Mouse (Mus musculus) hindbrain, embryonic 12.5 days (tissue): ENCODE measurements at regions not wholly inside any gene's neighbourhood (a gene's known extent, or its start where the extent isn't known, plus 50 kb on each side); places are given as distances from the start of the nearest gene placed in this dataset.
A peak's percentile ranks its signal among the peaks of the same experiment; 100 is the strongest.

ENCODE experiments used
- ATAC-seq: fragments of 200-750 bp; cut with Nextera tagmentation; 2 replicates; pipeline ENCODE4 v1.8.0; 2017; ENCODE audit warnings: moderate TSS enrichment; ENCODE audit not compliant: low FRiP score
- H3K27ac ChIP-seq: fragments of 300-500 bp; sonication (generic); 2 replicates; pipeline ENCODE4 v1.5.1; 2016; ENCODE audit warnings: mild to moderate bottlenecking
- H3K27me3 ChIP-seq: fragments of 300-500 bp; sonication (generic); 2 replicates; pipeline ENCODE4 v1.6.1; 2016; ENCODE audit warnings: mild to moderate bottlenecking
- H3K36me3 ChIP-seq: fragments of 300-500 bp; sonication (generic); 2 replicates; pipeline ENCODE4 v1.6.1; 2016; ENCODE audit warnings: mild to moderate bottlenecking
- H3K4me1 ChIP-seq: fragments of 300-500 bp; sonication (generic); 2 replicates; pipeline ENCODE4 v1.6.1; 2016
- H3K4me2 ChIP-seq: fragments of 300-500 bp; sonication (generic); replicated peaks from 2 replicates; pipeline ENCODE4 v1.6.1; 2016; ENCODE audit warnings: mild to moderate bottlenecking
- H3K4me3 ChIP-seq: fragments of 300-500 bp; sonication (generic); 2 replicates; pipeline ENCODE4 v1.5.1; 2016; ENCODE audit warnings: mild to moderate bottlenecking
- H3K9ac ChIP-seq: fragments of 300-500 bp; sonication (generic); 2 replicates; pipeline ENCODE4 v1.6.1; 2016; ENCODE audit warnings: mild to moderate bottlenecking, moderate library complexity
- H3K9me3 ChIP-seq: fragments of 300-500 bp; sonication (generic); replicated peaks from 2 replicates; pipeline ENCODE4 v1.6.1; 2016; ENCODE audit warnings: mild to moderate bottlenecking
- WGBS: fragments of 180-500 bp; shearing (Covaris S2); methylation state at CpG from one replicate; pipeline ENCODE4 v1.1.7; 2016; 5-methylcytosine and 5-hydroxymethylcytosine counted together

- H3K9me3 ChIP-seq, result 0 out of 2 replicates have a peak, but pooled peaks cover 4% of the 10 kb centered on the region
- H3K36me3 ChIP-seq, result no peaks in the 10 kb centered on the region
- H3K27ac ChIP-seq, result peak overlapping the region; percentile 62; the same call in 1 of the 2 replicates
- peak; percentile 64 for ATAC-seq
- WGBS, result 7% methylated on average over 9 of the region's 9 CpGs
- H3K4me2 ChIP-seq, result no peak overlapping the region; the same call in 1 of the 2 replicates
- H3K4me1 ChIP-seq, result peaks cover 16% of the 10 kb centered on the region
- H3K27me3 ChIP-seq, result 0 out of 2 replicates have a peak, but pooled peaks cover 2% of the 10 kb centered on the region
- H3K4me3 ChIP-seq, result no peak overlapping the region
- no peak overlapping the region for H3K9ac ChIP-seq
Observed at GRCm38 (mm10) chr12:107328986-107329385, 159.4 kb upstream of the 3110018I06Rik start.

- Histone ChIP-seq H3K9me3 (no peaks in the 10 kb centered on the region), H3K27ac (no peak overlapping the region), H3K9ac (no peak overlapping the region), H3K36me3 (no peaks in the 10 kb centered on the region), H3K4me2 (no peak overlapping the region), H3K27me3 (0 out of 2 replicates have a peak, but pooled peaks cover 2% of the 10 kb centered on the region), H3K4me1 (peaks cover 4% of the 10 kb centered on the region), H3K4me3 (no peak overlapping the region)
- ATAC-seq, result no peak
- 58% methylated on average over 8 of the region's 8 CpGs for WGBS
Observed at GRCm38 (mm10) chr12:107334366-107334765, 154.1 kb upstream of the 3110018I06Rik start.

DNA sequence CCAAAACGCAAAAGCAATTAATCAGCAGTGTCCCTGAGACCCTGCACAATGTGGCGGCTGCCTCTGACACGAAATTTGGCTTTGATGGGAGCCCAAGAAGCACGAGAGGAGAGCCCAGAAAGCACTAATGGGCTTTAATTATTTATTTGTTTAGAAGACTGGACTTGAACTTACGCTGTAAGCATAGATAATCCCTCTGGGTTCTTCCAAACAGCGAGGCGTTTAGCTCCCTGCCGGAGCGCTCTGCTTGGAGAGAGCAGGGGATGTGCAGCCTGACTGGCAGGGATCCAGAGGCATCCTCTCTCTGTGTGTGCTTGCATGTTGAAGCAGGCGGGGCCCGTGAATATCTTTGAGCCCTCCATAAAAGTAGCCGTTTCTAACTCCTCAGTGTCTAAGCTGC, 153.3 kb upstream of the 3110018I06Rik start:
- H3K9ac ChIP-seq, result no peak overlapping the region
- no peak for ATAC-seq
- 75% methylated on average over 12 of the region's 12 CpGs for WGBS

GRCm38 (mm10) chr12:107338758-107339157, 149.7 kb upstream of the 3110018I06Rik start:
- Histone ChIP-seq H3K4me1 (no peaks in the 10 kb centered on the region), H3K27ac (no peak overlapping the region), H3K27me3 (no peaks in the 10 kb centered on the region), H3K4me2 (no peak overlapping the region), H3K36me3 (no peaks in the 10 kb centered on the region), H3K4me3 (no peak overlapping the region), H3K9me3 (no peaks in the 10 kb centered on the region), H3K9ac (no peak overlapping the region)
- WGBS, result 84% methylated on average over 10 of the region's 10 CpGs
- no peak for ATAC-seq

More for the DNA sequence above, 153.3 kb upstream of the 3110018I06Rik start:
- no peak overlapping the region for H3K4me3 ChIP-seq
- H3K36me3 ChIP-seq, result no peaks in the 10 kb centered on the region
- H3K27me3 ChIP-seq, result 0 out of 2 replicates have a peak, but pooled peaks cover 2% of the 10 kb centered on the region
- H3K4me2 ChIP-seq, result no peak overlapping the region
- no peak overlapping the region for H3K27ac ChIP-seq
- no peaks in the 10 kb centered on the region for H3K9me3 ChIP-seq
- H3K4me1 ChIP-seq, result no peaks in the 10 kb centered on the region

- Histone ChIP-seq H3K9me3 (no peaks in the 10 kb centered on the region), H3K4me2 (no peak overlapping the region), H3K9ac (no peak overlapping the region), H3K27me3 (no peaks in the 10 kb centered on the region; the same call in 1 of the 2 replicates), H3K36me3 (no peaks in the 10 kb centered on the region), H3K4me3 (no peak overlapping the region), H3K4me1 (no peaks in the 10 kb centered on the region), H3K27ac (no peak overlapping the region)
- 50% methylated on average over 6 of the region's 6 CpGs for WGBS
- ATAC-seq, result no peak
Observed at GRCm38 (mm10) chr12:107356211-107356610, 132.2 kb upstream of the 3110018I06Rik start.

DNA sequence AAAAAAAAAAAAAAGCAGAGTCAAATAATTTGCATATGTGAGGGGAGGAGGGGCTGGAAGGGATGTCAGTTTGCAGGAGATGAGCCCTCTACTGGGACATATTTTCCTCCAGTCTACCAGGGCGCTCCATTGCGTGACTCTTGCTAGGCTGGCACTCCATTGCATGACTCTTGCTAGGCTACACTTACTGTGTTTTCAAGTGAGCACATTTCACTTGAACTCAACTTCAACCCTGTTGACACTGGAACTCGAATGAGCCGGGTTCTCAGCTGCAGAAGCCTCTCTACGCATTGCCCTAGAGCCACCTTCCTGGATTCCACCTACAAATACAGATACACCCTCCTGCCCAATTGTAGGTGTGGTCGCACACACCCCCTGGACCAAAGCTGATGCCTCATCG, 131.5 kb upstream of the 3110018I06Rik start:
- H3K27me3 ChIP-seq, result no peaks in the 10 kb centered on the region; the same call in 1 of the 2 replicates
- no peak overlapping the region for H3K4me3 ChIP-seq
- H3K27ac ChIP-seq, result no peak overlapping the region
- H3K36me3 ChIP-seq, result no peaks in the 10 kb centered on the region
- 88% methylated on average over 7 of the region's 7 CpGs for WGBS
- no peak for ATAC-seq
- no peak overlapping the region for H3K4me2 ChIP-seq
- no peaks in the 10 kb centered on the region for H3K4me1 ChIP-seq
- H3K9me3 ChIP-seq, result no peaks in the 10 kb centered on the region
- H3K9ac ChIP-seq, result no peak overlapping the region

- WGBS, result 79% methylated on average over 12 of the region's 12 CpGs
- Histone ChIP-seq H3K4me2 (no peak overlapping the region), H3K27ac (no peak overlapping the region), H3K4me1 (0 out of 2 replicates have a peak, but pooled peaks cover 7% of the 10 kb centered on the region), H3K4me3 (no peak overlapping the region), H3K36me3 (no peaks in the 10 kb centered on the region), H3K9ac (no peak overlapping the region), H3K9me3 (no peaks in the 10 kb centered on the region), H3K27me3 (no peaks in the 10 kb centered on the region; the same call in 1 of the 2 replicates)
- no peak for ATAC-seq
Observed at GRCm38 (mm10) chr12:107360511-107360910, 127.9 kb upstream of the 3110018I06Rik start.

- 91% methylated on average over 7 of the region's 7 CpGs for WGBS
Observed at GRCm38 (mm10) chr12:107361606-107362005, 126.8 kb upstream of the 3110018I06Rik start.

GRCm38 (mm10) chr12:107362120-107362519, 126.3 kb upstream of the 3110018I06Rik start:
- Histone ChIP-seq H3K4me2 (no peak overlapping the region), H3K36me3 (no peaks in the 10 kb centered on the region), H3K4me1 (0 out of 2 replicates have a peak, but pooled peaks cover 7% of the 10 kb centered on the region), H3K9ac (no peak overlapping the region), H3K9me3 (no peaks in the 10 kb centered on the region), H3K27ac (no peak overlapping the region), H3K4me3 (no peak overlapping the region), H3K27me3 (no peaks in the 10 kb centered on the region; the same call in 1 of the 2 replicates)
- no peak for ATAC-seq
- 82% methylated on average over 10 of the region's 10 CpGs for WGBS

More at GRCm38 (mm10) chr12:107361606-107362005, 126.8 kb upstream of the 3110018I06Rik start:
- H3K27ac ChIP-seq, result no peak overlapping the region
- no peak overlapping the region for H3K4me2 ChIP-seq
- H3K36me3 ChIP-seq, result no peaks in the 10 kb centered on the region
- no peaks in the 10 kb centered on the region for H3K9me3 ChIP-seq
- H3K9ac ChIP-seq, result no peak overlapping the region
- ATAC-seq, result no peak
- H3K27me3 ChIP-seq, result no peaks in the 10 kb centered on the region; the same call in 1 of the 2 replicates
- no peak overlapping the region for H3K4me3 ChIP-seq
- H3K4me1 ChIP-seq, result 0 out of 2 replicates have a peak, but pooled peaks cover 7% of the 10 kb centered on the region

DNA sequence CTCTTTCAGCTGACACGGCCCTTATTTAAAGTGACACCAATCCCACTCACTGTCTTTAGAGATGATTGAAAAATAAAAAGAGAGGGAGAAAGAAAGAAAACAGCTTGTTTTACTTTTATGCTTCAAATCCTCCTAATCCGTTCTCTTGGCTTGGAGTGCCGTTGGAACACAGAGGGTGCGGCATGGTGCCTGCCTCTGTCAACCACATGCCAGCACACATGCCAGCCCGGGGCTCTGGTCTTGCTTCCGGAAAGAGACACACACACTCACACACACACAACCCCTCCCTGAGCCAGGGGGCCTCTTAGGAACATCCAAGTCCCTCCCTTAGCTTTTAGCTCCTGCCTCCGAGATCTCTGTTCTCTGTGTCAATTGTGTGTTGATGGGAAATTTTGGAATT, 116.2 kb upstream of the 3110018I06Rik start:
- 84% methylated on average over 7 of the region's 7 CpGs for WGBS

GRCm38 (mm10) chr12:107392050-107392795, 96.2 kb upstream of the 3110018I06Rik start:
- WGBS, result 71% methylated on average over 14 of the region's 14 CpGs
- no peaks in the 10 kb centered on the region for H3K36me3 ChIP-seq
- no peaks in the 10 kb centered on the region for H3K4me1 ChIP-seq
- no peak overlapping the region for H3K4me3 ChIP-seq
- ATAC-seq, result no peak
- no peak overlapping the region for H3K27ac ChIP-seq
- no peaks in the 10 kb centered on the region for H3K9me3 ChIP-seq
- no peaks in the 10 kb centered on the region for H3K27me3 ChIP-seq
- no peak overlapping the region for H3K9ac ChIP-seq
- no peak overlapping the region for H3K4me2 ChIP-seq

More for the DNA sequence above, 116.2 kb upstream of the 3110018I06Rik start:
- Histone ChIP-seq H3K27me3 (no peaks in the 10 kb centered on the region), H3K4me2 (no peak overlapping the region), H3K9me3 (no peaks in the 10 kb centered on the region), H3K27ac (no peak overlapping the region), H3K36me3 (no peaks in the 10 kb centered on the region), H3K9ac (no peak overlapping the region), H3K4me1 (no peaks in the 10 kb centered on the region), H3K4me3 (no peak overlapping the region)
- ATAC-seq, result no peak

DNA sequence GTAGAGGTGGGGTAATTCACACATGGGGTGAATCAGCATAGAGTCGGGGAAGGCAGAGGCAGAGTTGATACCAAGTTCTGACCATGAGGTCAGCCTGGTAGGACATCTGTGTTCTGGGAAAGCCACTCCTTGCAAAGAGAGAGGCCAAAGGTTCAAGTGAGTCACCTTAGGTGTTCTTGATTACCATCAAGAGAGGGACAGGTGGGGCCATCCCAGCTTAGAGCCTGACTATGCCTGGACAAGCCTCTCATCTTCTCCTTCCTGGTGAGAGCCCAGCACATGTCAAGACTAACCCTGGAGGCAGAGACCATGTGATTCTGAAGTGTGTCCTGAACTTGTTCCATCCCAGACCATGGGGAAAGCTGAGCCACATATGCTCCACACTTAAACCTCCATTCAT, 94.0 kb upstream of the 3110018I06Rik start:
- Histone ChIP-seq H3K9me3 (no peaks in the 10 kb centered on the region), H3K4me2 (no peak overlapping the region), H3K4me3 (no peak overlapping the region), H3K4me1 (no peaks in the 10 kb centered on the region), H3K9ac (no peak overlapping the region), H3K36me3 (no peaks in the 10 kb centered on the region), H3K27me3 (no peaks in the 10 kb centered on the region), H3K27ac (no peak overlapping the region)
- no peak for ATAC-seq
- 86% methylated on average over 1 of the region's 1 CpGs for WGBS
